Mouse (Mus musculus): ENCODE measurements at regions not wholly inside any gene's neighbourhood (a gene's known extent, or its start where the extent isn't known, plus 50 kb on each side); places are given as distances from the start of the nearest gene placed in this dataset.

GRCm38 (mm10) chr11:45642142-45642756 lies 209.6 kb upstream of the Clint1 start:
- CTCF ChIA-PET: no interaction called here

GRCm38 (mm10) chr11:45643629-45644325 lies 208.1 kb upstream of the Clint1 start:
- CTCF ChIA-PET: interaction anchor here (0.7 kb wide), 1 partner anchor 43 kb away, joined by 6 read pairs; no protein-coding TSS in a partner anchor

- CTCF ChIA-PET: no interaction called here
Measured at GRCm38 (mm10) chr11:45645815-45646214, 206.0 kb upstream of the Clint1 start.

GRCm38 (mm10) chr11:45647888-45648287 lies 204.0 kb upstream of the Clint1 start:
- CTCF ChIA-PET: no interaction called here

- CTCF ChIA-PET: no interaction called here
Measured at GRCm38 (mm10) chr11:45656260-45656659, 195.6 kb upstream of the Clint1 start.

GRCm38 (mm10) chr11:45670156-45670830 lies 181.6 kb upstream of the Clint1 start:
- CTCF ChIA-PET: no interaction called here

GRCm38 (mm10) chr11:45678666-45679292 lies 173.1 kb upstream of the Clint1 start:
- CTCF ChIA-PET: no interaction called here

- CTCF ChIA-PET: no interaction called here
Measured at GRCm38 (mm10) chr11:45679293-45679673, 172.6 kb upstream of the Clint1 start.

- CTCF ChIA-PET: no interaction called here
Measured at GRCm38 (mm10) chr11:45685571-45685970, 166.3 kb upstream of the Clint1 start.

GRCm38 (mm10) chr11:45693206-45693605 lies 158.6 kb upstream of the Clint1 start:
- CTCF ChIA-PET: no interaction called here

- CTCF ChIA-PET: no interaction called here
Measured at GRCm38 (mm10) chr11:45701506-45701905, 150.3 kb upstream of the Clint1 start.

GRCm38 (mm10) chr11:45702916-45703315 lies 148.9 kb upstream of the Clint1 start:
- CTCF ChIA-PET: no interaction called here

GRCm38 (mm10) chr11:45704411-45704810 lies 147.4 kb upstream of the Clint1 start:
- CTCF ChIA-PET: no interaction called here

GRCm38 (mm10) chr11:45718630-45719029 lies 133.2 kb upstream of the Clint1 start:
- CTCF ChIA-PET: no interaction called here

- CTCF ChIA-PET: no interaction called here
Measured at GRCm38 (mm10) chr11:45719821-45720220, 132.0 kb upstream of the Clint1 start.

- CTCF ChIA-PET: no interaction called here
Measured at GRCm38 (mm10) chr11:45736561-45736960, 115.3 kb upstream of the Clint1 start.

GRCm38 (mm10) chr11:45738331-45738730 lies 113.5 kb upstream of the Clint1 start:
- CTCF ChIA-PET: no interaction called here

- CTCF ChIA-PET: interaction anchor here (0.6 kb wide), 1 partner anchor 82 kb away, joined by 10 read pairs; no protein-coding TSS in a partner anchor
Measured at GRCm38 (mm10) chr11:45745941-45746340, 105.9 kb upstream of the Clint1 start.

GRCm38 (mm10) chr11:45750249-45750648 lies 101.6 kb upstream of the Clint1 start:
- CTCF ChIA-PET: no interaction called here

GRCm38 (mm10) chr11:45752237-45752636 lies 99.6 kb upstream of the Clint1 start:
- CTCF ChIA-PET: interaction anchor here (0.9 to 1.4 kb wide), 2 partner anchors 130 to 1928 kb away, joined by 3 to 4 read pairs; no protein-coding TSS in a partner anchor

- CTCF ChIA-PET: interaction anchor here (1.4 kb wide), 1 partner anchor 129 kb away, joined by 3 read pairs; no protein-coding TSS in a partner anchor
Measured at GRCm38 (mm10) chr11:45752791-45753190, 99.1 kb upstream of the Clint1 start.

GRCm38 (mm10) chr11:45767081-45767480 lies 84.8 kb upstream of the Clint1 start:
- CTCF ChIA-PET: interaction anchor here (0.6 kb wide), 1 partner anchor 1231 kb away, joined by 4 read pairs; no protein-coding TSS in a partner anchor

All from spleen, embryonic (tissue).